Mouse (Mus musculus): Measurements from ENCODE around the gene Kmt2a.
"Not testable (repeated sequence)": the region's sequence is repeated elsewhere in the genome, so short reads cannot be mapped to it uniquely, and the experiment has no call there.

Gene Kmt2a

GRCm38 (mm10) chr9:44772750-44773651 is 108.1 kb downstream of the Kmt2a start:
- DNase-seq (ENCODE audit: low read depth, low spot score): peak; percentile 97
- Histone ChIP-seq H3K36me3 (ENCODE audit: control insufficient read depth, insufficient read depth, low read length, poor library complexity, severe bottlenecking) (no peaks in the 10 kb centered on the region; the same call in 1 of the 2 replicates), H3K27me3 (ENCODE audit: control insufficient read depth, insufficient read depth, low read length, poor library complexity, severe bottlenecking) (no peaks in the 10 kb centered on the region)

GRCm38 (mm10) chr9:44772392-44772749 is 108.7 kb downstream of the Kmt2a start:
- no peak for DNase-seq (ENCODE audit: low read depth, low spot score)
- no peaks in the 10 kb centered on the region for H3K27me3 ChIP-seq (ENCODE audit: control insufficient read depth, insufficient read depth, low read length, poor library complexity, severe bottlenecking)
- H3K36me3 ChIP-seq (ENCODE audit: control insufficient read depth, insufficient read depth, low read length, poor library complexity, severe bottlenecking): no peaks in the 10 kb centered on the region; the same call in 1 of the 2 replicates

- no peak for DNase-seq (ENCODE audit: low read depth, low spot score)
- H3K27me3 ChIP-seq (ENCODE audit: control insufficient read depth, insufficient read depth, low read length, poor library complexity, severe bottlenecking): no peaks in the 10 kb centered on the region
- no peaks in the 10 kb centered on the region; the same call in 1 of the 2 replicates for H3K36me3 ChIP-seq (ENCODE audit: control insufficient read depth, insufficient read depth, low read length, poor library complexity, severe bottlenecking)
Observed at GRCm38 (mm10) chr9:44771376-44771775, 109.7 kb downstream of the Kmt2a start.

DNA sequence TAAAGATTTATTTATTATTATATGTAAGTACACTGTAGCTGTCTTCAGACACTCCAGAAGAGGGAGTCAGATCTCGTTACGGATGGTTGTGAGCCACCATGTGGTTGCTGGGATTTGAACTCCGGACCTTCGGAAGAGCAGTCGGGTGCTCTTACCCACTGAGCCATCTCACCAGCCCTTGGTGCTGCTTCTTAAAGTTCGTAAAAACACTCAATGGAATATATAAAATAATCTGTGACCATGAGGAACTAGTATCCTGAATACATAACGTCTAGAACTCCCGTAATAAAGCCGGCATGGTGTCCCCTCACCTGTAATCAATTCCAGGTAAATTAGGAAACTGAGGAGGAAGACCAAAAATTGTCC is 113.1 kb downstream of the Kmt2a start:
- not testable (repeated sequence) for H3K36me3 ChIP-seq (ENCODE audit: control insufficient read depth, insufficient read depth, low read length, poor library complexity, severe bottlenecking); DNase-seq (ENCODE audit: low read depth, low spot score); H3K27me3 ChIP-seq (ENCODE audit: control insufficient read depth, insufficient read depth, low read length, poor library complexity, severe bottlenecking)

- peak; percentile 90 for DNase-seq (ENCODE audit: low read depth, low spot score)
- H3K27me3 ChIP-seq (ENCODE audit: control insufficient read depth, insufficient read depth, low read length, poor library complexity, severe bottlenecking): no peaks in the 10 kb centered on the region
- no peaks in the 10 kb centered on the region for H3K36me3 ChIP-seq (ENCODE audit: control insufficient read depth, insufficient read depth, low read length, poor library complexity, severe bottlenecking)
Observed at GRCm38 (mm10) chr9:44767101-44768028, 113.7 kb downstream of the Kmt2a start, which contains the start of the genes Arcn1 and Ift46. Arcn1 (minus strand) TSS chr9:44767845. Ift46 (plus strand) TSS chr9:44767908.

DNA sequence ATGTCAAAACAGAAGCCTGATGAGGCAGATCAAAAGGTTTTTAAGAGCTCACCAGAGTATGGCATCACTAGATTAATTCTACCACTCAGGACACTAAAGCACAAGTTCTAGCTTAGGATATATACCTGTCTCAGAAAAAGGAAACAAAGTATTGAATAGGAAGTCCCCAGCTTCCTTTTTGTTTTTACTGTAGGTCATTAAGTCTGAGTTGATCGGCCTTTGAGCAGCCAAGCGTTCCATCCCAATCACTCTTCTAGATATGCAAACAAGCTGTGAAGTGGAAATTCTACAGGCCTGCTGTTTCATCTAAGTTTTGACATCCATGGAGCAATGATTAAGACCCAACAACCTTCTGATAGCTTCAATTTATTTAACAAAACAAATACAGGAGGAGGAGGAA is 120.2 kb downstream of the Kmt2a start:
- peak; percentile 58 for DNase-seq (ENCODE audit: low read depth, low spot score)
- Histone ChIP-seq H3K36me3 (ENCODE audit: control insufficient read depth, insufficient read depth, low read length, poor library complexity, severe bottlenecking) (peaks cover 3% of the 10 kb centered on the region; the same call in 1 of the 2 replicates), H3K27me3 (ENCODE audit: control insufficient read depth, insufficient read depth, low read length, poor library complexity, severe bottlenecking) (no peaks in the 10 kb centered on the region)

Data from splenic B cell, adult 2 months (primary cell).